Mouse (Mus musculus): Measurements from ENCODE around the gene Ldhc.

- no peak for TF ChIP-seq CTCF (IDR thresholded peaks at IDR 0.05; ENCODE audit: low read depth)
- TF ChIP-seq EP300 (IDR thresholded peaks at IDR 0.05; ENCODE audit: low read depth), result no peak
Measured at GRCm38 (mm10) chr7:46860996-46861395, at the start of gene Ldhc.
